Mouse (Mus musculus) lung, adult 2 months (tissue): ENCODE measurements around the gene Pabpn1l.

Experiments used
- CTCF ChIP-seq: fragments of 200-500 bp; IDR thresholded peaks from 2 replicates; pipeline ENCODE4 v1.5.1; 2011; ENCODE audit warnings: mild to moderate bottlenecking, low read length, control low read depth; ENCODE audit not compliant: insufficient read depth
- POLR2A ChIP-seq: fragments of 200-500 bp; IDR thresholded peaks from 2 replicates; pipeline ENCODE4 v1.6.1; 2011; ENCODE audit warnings: low read depth, mild to moderate bottlenecking, control low read depth, low read length, borderline replicate concordance; ENCODE audit errors: extremely low read depth

GRCm38 (mm10) chr8:122638601-122639000 lies 16.1 kb upstream of the Pabpn1l start:
- TF ChIP-seq CTCF: no peak
- no peak for TF ChIP-seq POLR2A
